Mouse (Mus musculus): ENCODE data around the gene Prdm2. TPM values are rescaled to one million over a fixed set of nuclear protein-coding genes. Genes with fewer than 3 reads are reported as not detected.

The Prdm2 gene
- polyA plus RNA-seq, 1 experiment, result 10.1 TPM

DNA sequence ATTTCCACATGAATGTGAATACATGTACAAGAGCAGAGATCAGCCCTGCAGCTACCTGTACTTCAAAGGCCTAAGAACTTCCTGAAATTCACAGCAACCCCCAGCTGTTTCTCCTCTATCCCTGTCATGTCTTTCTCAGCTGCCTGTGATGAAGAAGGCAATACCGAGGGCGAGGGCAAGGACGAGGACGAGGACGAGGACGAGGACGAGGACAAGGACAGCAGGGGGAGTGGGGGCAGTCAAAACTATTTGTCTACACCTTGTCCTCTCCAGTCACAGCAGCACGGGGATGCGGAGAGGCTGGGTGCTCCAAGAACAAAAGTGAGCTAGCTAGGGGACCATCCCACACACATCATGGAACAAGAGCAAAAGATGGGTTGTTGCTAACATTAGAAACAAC, 145.8 kb downstream of the Prdm2 start:
- Histone ChIP-seq H3K4me3 (ENCODE audit: insufficient read depth, low read depth, low read length) (no peak overlapping the region), H3K4me1 (ENCODE audit: control insufficient read depth, insufficient read depth, insufficient read length, low read length) (no peaks in the 10 kb centered on the region), H3K27ac (replicated peaks; ENCODE audit: low read depth, low read length) (no peak overlapping the region)

DNA sequence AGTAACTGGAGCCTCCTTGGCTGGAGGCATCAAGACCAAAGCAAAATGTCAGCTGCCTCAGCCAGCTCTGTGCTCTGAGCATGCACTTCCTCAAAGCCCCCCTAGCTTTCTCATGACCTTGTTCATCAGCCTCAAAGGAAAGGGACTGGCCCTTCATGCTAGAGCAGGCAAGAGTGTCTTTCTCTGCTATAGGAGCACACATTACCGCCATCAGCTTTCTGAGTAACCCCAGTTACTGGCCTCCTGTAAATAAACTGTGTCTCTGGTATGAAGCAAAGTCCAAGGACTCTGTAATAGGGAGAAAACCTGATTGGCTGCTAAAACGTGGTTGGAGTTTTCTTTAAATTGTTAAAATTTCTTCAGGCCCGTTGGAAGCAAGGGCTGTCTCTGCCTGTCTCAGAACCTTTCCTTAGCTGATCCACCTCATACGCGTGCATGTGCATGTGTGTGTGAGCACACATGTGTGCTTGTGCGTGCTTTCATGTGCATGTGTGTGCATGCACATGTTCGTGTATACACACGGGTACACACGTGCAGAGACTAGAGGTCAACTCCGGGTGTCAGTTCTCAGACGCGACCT, 153.9 kb downstream of the Prdm2 start:
- no peaks in the 10 kb centered on the region for H3K4me1 ChIP-seq (ENCODE audit: control insufficient read depth, insufficient read depth, insufficient read length, low read length)
- H3K4me3 ChIP-seq (ENCODE audit: insufficient read depth, low read depth, low read length), result no peak overlapping the region
- no peak overlapping the region for H3K27ac ChIP-seq (replicated peaks; ENCODE audit: low read depth, low read length)

Other genes starting within 250 kb of the Prdm2 start
- 4.0 and 7.2 TPM in 2 replicates for gene Pdpn, start 86.6 kb upstream of the Prdm2 start, polyA plus RNA-seq (2012; ENCODE audit: insufficient read depth, insufficient read length, missing spikeins)
- gene Lrrc38, start 136.8 kb upstream of the Prdm2 start, polyA plus RNA-seq (2012; ENCODE audit: insufficient read depth, insufficient read length, missing spikeins), result 0.59 and 2.9 TPM in 2 replicates
- gene Pramel1, start 181.4 kb upstream of the Prdm2 start, polyA plus RNA-seq (2012; ENCODE audit: insufficient read depth, insufficient read length, missing spikeins), result not detected in 2 replicates
- 3.9 and 4.6 TPM in 2 replicates for gene Pramef8, start 199.4 kb upstream of the Prdm2 start, polyA plus RNA-seq (2012; ENCODE audit: insufficient read depth, insufficient read length, missing spikeins)
- gene Oog4, start 237.3 kb upstream of the Prdm2 start, polyA plus RNA-seq (2012; ENCODE audit: insufficient read depth, insufficient read length, missing spikeins), result not detected in 2 replicates